Mouse (Mus musculus) E14TG2a.4 (cell line): Measurements from ENCODE around the gene Fam213b.

Source experiments
- CTCF ChIP-seq: conservative IDR thresholded peaks from 2 replicates; pipeline ENCODE4 v1.5.1; 2014; ENCODE audit warnings: low read length
- POU5F1 ChIP-seq: IDR thresholded peaks from 2 replicates; pipeline ENCODE4 v1.6.1; 2014; ENCODE audit warnings: low read length, borderline replicate concordance

- TF ChIP-seq CTCF (no peak), POU5F1 (no peak)
Measured at GRCm38 (mm10) chr4:154948066-154948939, 49.4 kb upstream of the Fam213b start.
